In genomic region chr12:85862514-85862913, GRCm38 (mm10) we compare ENCODE assay signal across 9 mouse cellular contexts. TPM values are rescaled to one million over a fixed set of nuclear protein-coding genes. Genes with fewer than 3 reads are reported as not detected.
DNase-seq lines count a peak whose midpoint lies in the region; ATAC-seq and TF ChIP-seq lines count a peak whose summit lies in the region.
"Had no signal": no experiment of that assay in that cellular context is flagged by ENCODE, and none has a peak within 500 bp of the region (broad histone marks: within the 10 kb centered on the region; RNA-seq: fewer than 3 reads in every experiment).

No protein-coding gene starts in this region.

- DNase-seq in heart, postnatal 0 days (ENCODE audit: low spot score): no peak
- no peak for DNase-seq in heart, postnatal 4 days
- peak; percentile 51 to 58 for DNase-seq in cerebellum, postnatal 10 days
- no peak for DNase-seq in limb, embryonic 14.5 days (ENCODE audit: low spot score)
- DNase-seq in heart, adult 18-20 months: no peak

- H3K27ac ChIP-seq in heart, postnatal 0 days (ENCODE audit: low read depth): peak overlapping the region; percentile 30
- 0 out of 2 replicates have a peak overlapping the region, but pooled peaks have one; percentile 35 for H3K27ac ChIP-seq in midbrain, embryonic 12.5 days (replicated peaks)
- H3K27ac ChIP-seq in midbrain, embryonic 15.5 days: no peak overlapping the region
- H3K27ac ChIP-seq in limb, embryonic 14.5 days (replicated peaks; ENCODE audit: low read depth, low read length): peak overlapping the region; percentile 53
- H3K27ac ChIP-seq: heart, embryonic 13.5 days had no signal

- H3K4me3 ChIP-seq in heart, postnatal 0 days (ENCODE audit: low read depth, low read length): no peak overlapping the region
- no peak overlapping the region for H3K4me3 ChIP-seq in midbrain, embryonic 12.5 days
- H3K4me3 ChIP-seq in midbrain, embryonic 15.5 days: no peak overlapping the region
- H3K4me3 ChIP-seq in limb, embryonic 14.5 days (replicated peaks; ENCODE audit: low read length): no peak overlapping the region
- H3K4me3 ChIP-seq: heart, embryonic 13.5 days had no signal

- TF ChIP-seq EP300 in heart, postnatal 0 days (IDR thresholded peaks at IDR 0.05; ENCODE audit: low read depth): no peak

- ATAC-seq in heart, postnatal 0 days (ENCODE audit: insufficient read depth, low read depth): no peak
- no peak for ATAC-seq in midbrain, embryonic 12.5 days (ENCODE audit: low FRiP score, low read depth)
- no peak for ATAC-seq in midbrain, embryonic 15.5 days (replicated peaks)
- no peak for ATAC-seq in limb, embryonic 14.5 days (ENCODE audit: low FRiP score, low read depth)
- ATAC-seq in granulocyte monocyte progenitor cell, adult 5-6 weeks (replicated peaks; ENCODE audit: poor library complexity, severe bottlenecking): no peak

- H3K27me3 ChIP-seq in heart, postnatal 0 days (ENCODE audit: control insufficient read depth, insufficient read depth, low read length): no peaks in the 10 kb centered on the region
- no peaks in the 10 kb centered on the region for H3K27me3 ChIP-seq in midbrain, embryonic 12.5 days
- no peaks in the 10 kb centered on the region for H3K27me3 ChIP-seq in midbrain, embryonic 15.5 days (replicated peaks)
- H3K27me3 ChIP-seq in limb, embryonic 14.5 days (ENCODE audit: control insufficient read depth, insufficient read depth, low read length): no peaks in the 10 kb centered on the region
- H3K27me3 ChIP-seq: heart, embryonic 13.5 days had no signal

- no peak overlapping the region for H3K9ac ChIP-seq in heart, postnatal 0 days (replicated peaks; ENCODE audit: low read depth, low read length)
- no peak overlapping the region for H3K9ac ChIP-seq in midbrain, embryonic 12.5 days (replicated peaks)
- no peak overlapping the region for H3K9ac ChIP-seq in midbrain, embryonic 15.5 days
- no peak overlapping the region for H3K9ac ChIP-seq in limb, embryonic 14.5 days (ENCODE audit: low read depth, low read length, severe bottlenecking)
- H3K9ac ChIP-seq: heart, embryonic 13.5 days had no signal

- H3K36me3 ChIP-seq in heart, postnatal 0 days (replicated peaks; ENCODE audit: control insufficient read depth, insufficient read depth, low read length): peaks cover 5% of the 10 kb centered on the region; the same call in 1 of the 2 replicates
- H3K36me3 ChIP-seq in midbrain, embryonic 12.5 days: peaks cover 5% of the 10 kb centered on the region; the same call in 1 of the 2 replicates
- H3K36me3 ChIP-seq in midbrain, embryonic 15.5 days (replicated peaks): no peaks in the 10 kb centered on the region
- H3K36me3 ChIP-seq in limb, embryonic 14.5 days (ENCODE audit: control insufficient read depth, insufficient read depth, low read length): 0 out of 2 replicates have a peak, but pooled peaks cover 3% of the 10 kb centered on the region

- H3K4me1 ChIP-seq in heart, postnatal 0 days (ENCODE audit: control insufficient read depth, insufficient read depth): peaks cover 4% of the 10 kb centered on the region; the same call in 1 of the 2 replicates
- H3K4me1 ChIP-seq in midbrain, embryonic 12.5 days: no peaks in the 10 kb centered on the region
- peaks cover 9% of the 10 kb centered on the region for H3K4me1 ChIP-seq in midbrain, embryonic 15.5 days
- peaks cover 36% of the 10 kb centered on the region for H3K4me1 ChIP-seq in limb, embryonic 14.5 days (ENCODE audit: control insufficient read depth, insufficient read depth, low read length)

- no peak overlapping the region for H3K4me2 ChIP-seq in heart, postnatal 0 days (ENCODE audit: low read depth, low read length)
- no peak overlapping the region for H3K4me2 ChIP-seq in midbrain, embryonic 12.5 days (replicated peaks)
- H3K4me2 ChIP-seq in midbrain, embryonic 15.5 days: no peak overlapping the region
- no peak overlapping the region for H3K4me2 ChIP-seq in limb, embryonic 14.5 days (replicated peaks; ENCODE audit: low read depth, low read length, severe bottlenecking)
- H3K4me2 ChIP-seq: heart, embryonic 13.5 days had no signal

- TF ChIP-seq POLR2A in limb, embryonic 14.5 days (IDR thresholded peaks at IDR 0.05; ENCODE audit: borderline replicate concordance, extremely low read depth, insufficient read depth, insufficient read length): no peak

- no peak for TF ChIP-seq CTCF in heart, postnatal 0 days (IDR thresholded peaks at IDR 0.05; ENCODE audit: low read depth)

- 33% methylated on average over 2 of the region's 2 CpGs for WGBS in heart, postnatal 0 days
- WGBS in midbrain, embryonic 12.5 days: 65% methylated on average over 2 of the region's 2 CpGs
- WGBS in midbrain, embryonic 15.5 days: 36% methylated on average over 2 of the region's 2 CpGs
- WGBS in limb, embryonic 14.5 days: 23% methylated on average over 2 of the region's 2 CpGs

- no peaks in the 10 kb centered on the region for H3K9me3 ChIP-seq in heart, postnatal 0 days (replicated peaks; ENCODE audit: control insufficient read depth, low read length)
- H3K9me3 ChIP-seq in midbrain, embryonic 12.5 days: no peaks in the 10 kb centered on the region
- no peaks in the 10 kb centered on the region for H3K9me3 ChIP-seq in midbrain, embryonic 15.5 days
- no peaks in the 10 kb centered on the region for H3K9me3 ChIP-seq in limb, embryonic 14.5 days (ENCODE audit: control insufficient read depth, low read length)
- H3K9me3 ChIP-seq: heart, embryonic 13.5 days had no signal

RNA-seq across cellular contexts. Expression of gene Ttll5, which starts 38.1 kb away (rescaled TPM):
- 16.8 and 21.2 TPM in 2 replicates for total RNA-seq in heart, postnatal 0 days (2014; rRNA removed; ENCODE audit: low replicate concordance)
- polyA plus RNA-seq in heart, postnatal 0 days (2015; fragmentation: Nextera tagmentation; extraction: Ambion mirVana): 5.9 and 6.3 TPM in 2 replicates
- total RNA-seq in heart, postnatal 4 days (2021): 10 to 100 TPM; 16.8 to 17.9 TPM
- polyA plus RNA-seq in midbrain, embryonic 12.5 days (2016; fragmentation: Nextera tagmentation; extraction: Ambion mirVana): 16.7 TPM in 2 replicates
- polyA plus RNA-seq in midbrain, embryonic 15.5 days (2015; fragmentation: Nextera tagmentation; extraction: Ambion mirVana): 12.1 and 13.7 TPM in 2 replicates
- 16.3 and 20.2 TPM in 2 replicates for polyA plus RNA-seq in limb, embryonic 14.5 days (2012; rRNA removed)
- polyA plus RNA-seq in limb, embryonic 14.5 days (2014; fragmentation: Nextera tagmentation; extraction: Ambion mirVana): 13.9 and 14.6 TPM in 2 replicates
- 25.0 and 36.1 TPM in 2 replicates for total RNA-seq in granulocyte monocyte progenitor cell, adult 5-6 weeks (2014; fragmentation: Nextera tagmentation)
- total RNA-seq in granulocyte monocyte progenitor cell, adult 5-6 weeks (2017): 22.9 and 26.9 TPM in 2 replicates
- 10 to 100 TPM; 13.2 to 15.8 TPM for total RNA-seq in heart, adult 18-20 months (2021)

RNA-seq across cellular contexts. Expression of gene Erg28, which starts 38.2 kb away (rescaled TPM):
- 14.2 and 28.8 TPM in 2 replicates for total RNA-seq in heart, postnatal 0 days (2014; rRNA removed; ENCODE audit: low replicate concordance)
- polyA plus RNA-seq in heart, postnatal 0 days (2015; fragmentation: Nextera tagmentation; extraction: Ambion mirVana): 27.7 and 30.2 TPM in 2 replicates
- total RNA-seq in heart, postnatal 4 days (2021): 10 to 100 TPM; 15.2 to 19.0 TPM
- 89.4 and 91.2 TPM in 2 replicates for polyA plus RNA-seq in midbrain, embryonic 12.5 days (2016; fragmentation: Nextera tagmentation; extraction: Ambion mirVana)
- 104 TPM in 2 replicates for polyA plus RNA-seq in midbrain, embryonic 15.5 days (2015; fragmentation: Nextera tagmentation; extraction: Ambion mirVana)
- 86.7 and 92.7 TPM in 2 replicates for polyA plus RNA-seq in limb, embryonic 14.5 days (2012; rRNA removed)
- 110 and 120 TPM in 2 replicates for polyA plus RNA-seq in limb, embryonic 14.5 days (2014; fragmentation: Nextera tagmentation; extraction: Ambion mirVana)
- total RNA-seq in granulocyte monocyte progenitor cell, adult 5-6 weeks (2014; fragmentation: Nextera tagmentation): 64.0 and 79.4 TPM in 2 replicates
- total RNA-seq in granulocyte monocyte progenitor cell, adult 5-6 weeks (2017): 82.2 and 90.4 TPM in 2 replicates
- total RNA-seq in heart, adult 18-20 months (2021): 1 to 10 TPM; 4.7 to 8.0 TPM

Comparison
In these comparisons a context has a peak if more than half of its experiments do, and no peak if none do; other contexts are left out.
1. DNase-seq: peak in cerebellum, postnatal 10 days (2 of 2); none in heart, postnatal 0 days (single experiment), heart, postnatal 4 days (single experiment), limb, embryonic 14.5 days (single experiment) and heart, adult 18-20 months (0 of 2).